Mouse (Mus musculus) ES-E14 (cell line): ENCODE measurements around the gene Prkag2. TPM values are rescaled to one million over a fixed set of nuclear protein-coding genes. Genes with fewer than 3 reads are reported as not detected.
"Not testable (repeated sequence)": the region's sequence is repeated elsewhere in the genome, so short reads cannot be mapped to it uniquely, and the experiment has no call there.

Source experiments
- DNase-seq: peaks from one replicate; pipeline ENCODE4 v3.0.0-alpha.2; 2013; ENCODE audit warnings: low read depth, low spot score
- H3K27ac ChIP-seq: 2 replicates; pipeline ENCODE4 v1.5.1; 2012; ENCODE audit warnings: low read depth, mild to moderate bottlenecking, low read length, moderate library complexity, mixed read lengths; ENCODE audit not compliant: poor library complexity, insufficient read depth, severe bottlenecking
- H3K36me3 ChIP-seq: 2 replicates; pipeline ENCODE4 v1.6.1; 2012; ENCODE audit warnings: mild to moderate bottlenecking, low read length, moderate library complexity, mixed read lengths; ENCODE audit not compliant: control insufficient read depth, poor library complexity, insufficient read depth, severe bottlenecking
- H3K4me1 ChIP-seq, 2 experiments: fragments of 150-350 bp in 1 of 2; sonication (generic) in 1 of 2; 2 replicates each; pipeline ENCODE4 v1.6.1; 2012; ENCODE audit warnings: low read length in 2 of 2, mild to moderate bottlenecking in 1 of 2, mixed read lengths in 1 of 2; ENCODE audit not compliant: control insufficient read depth in 2 of 2, insufficient read depth in 2 of 2, poor library complexity in 1 of 2
- H3K4me3 ChIP-seq, 2 experiments: fragments of 150-350 bp in 1 of 2; sonication (generic) in 1 of 2; 2 replicates each; pipeline ENCODE4 v1.5.1; 2012; ENCODE audit warnings: low read length in 2 of 2, low read depth in 1 of 2, mild to moderate bottlenecking in 1 of 2, mixed read lengths in 1 of 2; ENCODE audit not compliant: insufficient read depth in 1 of 2, poor library complexity in 1 of 2, severe bottlenecking in 1 of 2
- H3K9ac ChIP-seq: 2 replicates; pipeline ENCODE4 v1.6.1; 2012; ENCODE audit warnings: low read depth, mild to moderate bottlenecking, low read length, mixed read lengths; ENCODE audit not compliant: poor library complexity, insufficient read depth, severe bottlenecking
- H3K9me3 ChIP-seq: fragments of 150-350 bp; sonication (generic); 2 replicates; pipeline ENCODE4 v1.6.1; 2012; ENCODE audit warnings: low read depth, mild to moderate bottlenecking, low read length; ENCODE audit not compliant: control insufficient read depth, insufficient read depth
- CHD2 ChIP-seq: IDR thresholded peaks from 2 replicates; pipeline ENCODE4 v1.6.1; 2014; ENCODE audit warnings: mild to moderate bottlenecking, low read depth, low read length, inconsistent platforms
- HCFC1 ChIP-seq: IDR thresholded peaks from 2 replicates; pipeline ENCODE4 v1.6.1; 2012; ENCODE audit warnings: low read length, inconsistent platforms, borderline replicate concordance; ENCODE audit not compliant: insufficient read depth
- MAFK ChIP-seq: IDR thresholded peaks from 2 replicates; pipeline ENCODE4 v1.6.1; 2014; ENCODE audit warnings: mild to moderate bottlenecking, low read depth, low read length, inconsistent platforms; ENCODE audit not compliant: insufficient read depth
- ZC3H11A ChIP-seq: IDR thresholded peaks from 2 replicates; pipeline ENCODE4 v1.6.1; 2012; ENCODE audit warnings: low read depth, mild to moderate bottlenecking, inconsistent platforms, low read length, borderline replicate concordance
- ZNF384 ChIP-seq: IDR thresholded peaks from 2 replicates; pipeline ENCODE4 v1.6.1; 2012; ENCODE audit warnings: low read depth, low read length, inconsistent platforms
- in situ Hi-C, 2 experiments: fragments of 600-800 bp; cut with MboI; formaldehyde crosslinking; loops; one replicate each; pipeline ENCODE4 v1.15.1; 2025; ENCODE audit warnings: low sequenced_read_pairs in 2 of 2, inconsistent platforms in 1 of 2; ENCODE audit not compliant: unreplicated experiment in 2 of 2
- total RNA-seq: library from RNA; depleted of rRNA; stranded (reverse); fragments of 300-350 nt; gene quantifications from 2 replicates; pipeline ENCODE4 v1.2.3, GENCODE M21; 2012

Prkag2 gene
- total RNA-seq, 1 experiment, result 10.5 TPM

DNA sequence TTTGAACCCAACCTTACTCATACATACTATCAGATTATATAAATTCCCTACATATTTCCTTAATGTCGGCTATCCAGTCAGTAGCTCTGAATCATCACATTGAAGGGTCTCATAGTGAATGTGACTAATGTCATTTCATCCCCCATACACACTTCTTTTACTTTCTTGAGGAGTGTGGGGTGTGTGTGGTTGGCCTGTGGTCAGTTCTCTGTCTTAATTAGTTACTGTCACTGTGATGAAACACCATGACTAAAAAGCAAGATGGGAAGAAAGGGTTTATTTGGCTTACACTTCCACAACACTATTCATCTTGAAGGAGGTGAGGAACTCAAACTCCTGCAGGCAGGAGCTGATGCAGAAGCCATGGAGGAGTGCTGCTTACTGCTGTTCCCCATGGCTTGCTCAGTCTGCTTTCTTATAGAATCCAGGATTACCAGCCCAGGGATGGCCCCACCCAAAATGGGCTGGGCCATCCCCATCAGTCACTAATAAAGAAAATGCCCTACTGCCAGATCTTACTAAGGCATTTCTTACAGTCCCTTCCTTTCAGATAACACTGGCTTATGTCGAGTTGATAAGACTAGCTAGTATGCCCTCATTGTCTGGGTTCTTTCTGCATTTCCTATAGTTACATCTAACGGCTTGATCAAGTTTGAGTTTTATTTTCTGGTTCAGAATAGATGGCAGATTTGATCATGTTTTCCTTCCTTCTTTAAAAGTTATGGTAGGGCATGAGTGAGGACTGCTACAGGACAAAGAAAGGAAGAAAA lies 240.5 kb downstream of the Prkag2 start:
- no peak overlapping the region for H3K4me3 ChIP-seq
- H3K9me3 ChIP-seq, result no peaks in the 10 kb centered on the region
- no peak overlapping the region for H3K9ac ChIP-seq
- H3K36me3 ChIP-seq, result no peaks in the 10 kb centered on the region
- in situ Hi-C loops, result no loop called here
- H3K4me1 ChIP-seq, result no peaks in the 10 kb centered on the region
- DNase-seq, result no peak
- no peak overlapping the region for H3K27ac ChIP-seq
- no peak for TF ChIP-seq ZC3H11A
- TF ChIP-seq MAFK, result no peak
- TF ChIP-seq ZNF384, result no peak
- TF ChIP-seq HCFC1, result no peak
- no peak for TF ChIP-seq CHD2

DNA sequence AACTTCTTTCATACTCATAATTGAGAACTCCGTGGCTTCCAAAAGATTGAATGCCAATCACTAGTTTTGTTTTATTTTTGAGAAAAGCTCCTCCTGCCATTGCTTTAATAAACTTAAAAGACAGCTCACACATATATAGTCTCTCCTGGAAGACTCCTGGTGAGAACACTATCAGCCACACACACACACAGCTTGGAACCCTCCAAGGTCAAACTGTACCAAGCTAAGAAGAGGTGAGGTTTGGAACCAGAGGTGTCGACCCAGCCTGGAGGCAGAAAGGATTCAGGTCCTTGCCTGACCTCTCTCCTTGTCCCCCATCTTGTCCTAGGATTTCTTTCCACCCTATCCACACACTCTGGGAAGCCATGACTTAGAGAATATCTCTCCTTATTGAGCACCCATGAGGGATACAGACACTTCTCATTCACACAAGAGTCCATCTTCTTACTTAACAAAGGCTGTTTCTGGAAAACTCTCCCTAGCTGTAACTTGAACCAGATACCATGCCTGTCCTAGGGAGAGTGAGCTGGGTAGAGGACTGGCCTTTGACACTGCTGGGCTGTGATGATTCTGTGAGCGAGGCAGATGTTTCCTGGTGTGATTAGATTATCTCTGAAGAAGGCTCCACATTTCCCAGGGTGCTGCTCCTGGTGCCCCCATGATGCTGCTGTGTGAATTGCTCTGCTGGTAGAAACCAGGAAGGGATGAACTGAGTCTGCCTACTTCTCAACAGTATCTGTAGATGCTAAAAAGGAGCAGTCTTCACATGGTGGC lies 245.4 kb downstream of the Prkag2 start:
- Histone ChIP-seq H3K4me1 (no peaks in the 10 kb centered on the region), H3K27ac (no peak overlapping the region), H3K9me3 (no peaks in the 10 kb centered on the region), H3K4me3 (no peak overlapping the region), H3K9ac (no peak overlapping the region), H3K36me3 (no peaks in the 10 kb centered on the region)
- in situ Hi-C loops, result no loop called here
- DNase-seq, result no peak
- no peak for TF ChIP-seq CHD2
- no peak for TF ChIP-seq ZNF384
- TF ChIP-seq HCFC1, result no peak
- TF ChIP-seq ZC3H11A, result no peak
- no peak for TF ChIP-seq MAFK

DNA sequence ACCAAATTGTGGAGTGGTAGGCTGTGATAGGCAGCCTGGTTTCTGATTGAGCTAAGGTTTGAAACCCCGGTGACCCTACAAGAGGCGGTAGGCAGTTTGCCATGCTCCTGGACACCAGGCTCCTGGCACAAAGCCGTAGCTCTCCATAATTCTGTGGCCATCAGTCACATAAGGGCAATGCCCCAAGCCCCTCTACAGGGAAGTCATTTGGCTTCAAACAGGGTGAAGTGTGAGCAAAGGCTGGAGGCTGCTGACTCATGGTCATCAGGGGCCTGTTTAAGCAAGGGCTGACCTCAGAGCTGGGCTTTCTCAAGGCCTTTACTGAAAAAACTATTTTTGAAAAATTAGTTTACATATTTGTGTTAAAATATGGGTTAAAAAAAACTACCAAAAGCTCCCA lies 246.2 kb downstream of the Prkag2 start:
- no peak for DNase-seq
- in situ Hi-C loops, result no loop called here
- TF ChIP-seq ZC3H11A (no peak), HCFC1 (no peak), MAFK (no peak), ZNF384 (no peak), CHD2 (no peak)

DNA sequence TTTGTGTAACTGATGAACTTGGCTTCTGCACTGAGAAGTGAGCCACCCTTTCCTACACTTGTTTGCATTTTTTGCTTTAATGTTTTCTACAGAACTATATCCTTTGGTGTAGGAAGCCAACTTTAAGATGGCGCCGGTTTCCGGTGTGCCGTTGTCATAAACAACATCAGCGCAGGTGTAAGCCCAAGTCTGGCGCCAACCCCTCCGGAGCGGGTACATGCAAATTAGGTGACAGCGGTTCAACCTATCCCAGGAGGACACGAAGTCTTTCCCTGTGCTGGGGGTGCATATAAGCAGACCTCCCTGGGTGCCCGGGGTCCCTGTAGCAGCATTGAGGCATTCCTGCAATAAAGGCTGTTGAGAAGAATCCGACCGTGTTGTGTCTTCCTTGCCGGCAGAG lies 252.2 kb downstream of the Prkag2 start:
- H3K4me1 ChIP-seq, H3K36me3 ChIP-seq, H3K9me3 ChIP-seq, in situ Hi-C loops, H3K9ac ChIP-seq, DNase-seq, H3K27ac ChIP-seq: not testable (repeated sequence)
- H3K4me3 ChIP-seq, result peak overlapping the region in 1 of 2 experiments; percentile 20; a peak in 1 of 4 replicates

More for the DNA sequence above, 246.2 kb downstream of the Prkag2 start:
- no peaks in the 10 kb centered on the region for H3K36me3 ChIP-seq
- H3K4me1 ChIP-seq, result no peaks in the 10 kb centered on the region
- no peak overlapping the region for H3K9ac ChIP-seq
- H3K4me3 ChIP-seq, result no peak overlapping the region
- H3K27ac ChIP-seq, result no peak overlapping the region
- H3K9me3 ChIP-seq, result no peaks in the 10 kb centered on the region
